Mouse (Mus musculus): ENCODE data around the gene Lzts2. TPM values are rescaled to one million over a fixed set of nuclear protein-coding genes. Genes with fewer than 3 reads are reported as not detected.
"Not testable (repeated sequence)": the region's sequence is repeated elsewhere in the genome, so short reads cannot be mapped to it uniquely, and the experiment has no call there.

Lzts2 gene
- total RNA-seq, 2 experiments from 2014 or later: 19.2 to 22.9 TPM

DNA sequence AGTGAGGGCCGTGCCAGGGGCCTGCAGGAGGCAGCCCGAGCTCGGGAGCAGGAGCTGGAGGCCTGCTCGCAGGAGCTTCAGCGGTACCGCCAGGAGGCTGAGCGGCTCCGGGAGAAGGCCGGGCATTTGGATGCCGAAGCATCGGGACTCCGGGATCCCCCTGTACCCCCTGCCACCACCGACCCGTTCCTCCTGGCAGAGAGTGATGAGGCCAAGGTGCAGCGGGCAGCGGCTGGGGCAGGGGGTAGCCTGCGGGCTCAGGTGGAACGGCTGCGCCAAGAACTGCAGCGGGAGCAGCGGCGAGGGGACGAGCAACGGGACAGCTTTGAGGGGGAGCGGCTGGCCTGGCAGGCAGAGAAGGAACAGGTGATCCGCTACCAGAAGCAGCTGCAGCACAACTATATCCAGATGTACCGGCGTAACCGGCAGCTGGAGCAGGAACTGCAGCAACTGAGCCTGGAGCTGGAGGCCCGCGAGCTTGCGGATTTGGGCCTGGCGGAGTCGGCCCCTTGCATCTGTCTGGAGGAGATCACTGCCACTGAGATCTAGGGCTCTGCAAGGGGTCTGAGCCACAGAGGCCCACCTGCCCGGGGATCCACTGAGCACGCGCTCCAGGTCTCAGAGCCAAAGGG is 11.8 kb downstream of the Lzts2 start:
- DNase-seq: no peak

DNA sequence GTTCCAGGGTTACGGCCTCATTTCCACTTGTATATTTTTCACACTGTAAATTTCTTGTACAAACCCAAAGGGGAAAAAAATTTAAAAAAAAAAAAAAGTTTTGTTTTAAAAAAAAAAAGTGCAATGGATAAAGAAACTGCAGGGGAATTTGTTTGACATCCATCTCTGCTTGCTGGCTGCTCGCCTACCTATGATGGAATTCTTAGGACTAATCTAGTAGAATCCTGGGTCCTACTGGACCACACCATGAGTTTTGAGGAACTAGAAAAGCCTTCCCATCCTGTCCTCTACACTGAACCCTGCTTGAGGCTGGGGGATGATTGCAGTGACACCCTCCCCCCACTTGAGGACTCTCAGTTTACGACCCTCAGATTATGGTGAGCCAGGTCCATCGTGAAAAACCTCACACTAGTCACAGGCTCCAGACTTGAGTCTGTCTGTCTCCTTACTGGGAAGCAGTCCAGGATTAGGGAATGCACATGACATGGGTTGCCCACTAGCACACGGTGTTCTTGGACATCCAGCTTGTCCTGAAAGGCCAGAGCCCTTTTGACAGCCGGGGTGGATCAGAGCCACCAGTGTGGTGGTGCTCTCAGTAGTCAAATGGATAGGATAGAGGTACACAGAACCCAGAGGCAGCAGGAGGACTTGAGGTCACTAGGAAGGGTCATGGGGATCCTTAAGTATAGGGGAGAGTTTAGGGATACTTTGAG is 12.9 kb downstream of the Lzts2 start:
- DNase-seq: peak; percentile 69

DNA sequence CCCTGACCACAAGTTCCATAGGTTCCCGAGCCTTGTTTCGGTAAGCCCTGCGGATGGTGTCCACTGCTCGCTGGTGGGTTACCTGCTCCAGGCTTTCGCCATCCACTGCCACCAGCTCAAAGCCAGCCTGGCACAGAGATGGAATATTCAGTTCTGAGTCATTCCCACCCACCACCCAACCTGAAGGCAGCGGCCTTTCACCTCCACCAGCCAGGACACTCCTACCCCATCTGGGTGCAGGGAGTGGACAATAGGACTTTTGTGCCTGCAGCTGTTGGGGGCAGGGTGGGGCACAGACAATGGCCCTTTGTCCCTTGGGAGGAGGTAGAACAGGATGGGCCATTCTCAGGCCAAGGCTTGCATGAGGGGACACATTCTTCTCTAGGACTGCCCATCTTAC is 13.6 kb downstream of the Lzts2 start:
- DNase-seq: no peak

DNA sequence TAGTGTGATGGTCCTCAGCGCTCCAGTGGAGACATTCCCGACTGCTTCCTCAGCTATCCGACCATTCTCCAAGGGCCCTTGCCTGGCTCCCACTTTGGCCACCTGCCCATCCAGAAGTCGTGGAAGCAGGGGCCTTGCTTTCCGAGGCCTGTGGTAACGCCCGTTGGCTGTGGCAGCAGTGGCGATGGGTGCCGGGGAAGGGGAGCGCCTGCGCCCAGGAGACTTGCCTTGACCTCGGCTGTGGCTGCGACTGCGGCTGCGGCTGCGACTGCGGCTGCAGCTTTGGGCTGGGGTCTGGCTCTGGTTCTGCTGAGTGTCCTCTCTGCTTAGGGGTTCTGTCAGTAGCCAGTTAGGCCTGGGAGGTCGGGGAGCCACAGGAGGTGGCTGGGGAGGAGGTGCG is 14.5 kb downstream of the Lzts2 start:
- DNase-seq: no peak

DNA sequence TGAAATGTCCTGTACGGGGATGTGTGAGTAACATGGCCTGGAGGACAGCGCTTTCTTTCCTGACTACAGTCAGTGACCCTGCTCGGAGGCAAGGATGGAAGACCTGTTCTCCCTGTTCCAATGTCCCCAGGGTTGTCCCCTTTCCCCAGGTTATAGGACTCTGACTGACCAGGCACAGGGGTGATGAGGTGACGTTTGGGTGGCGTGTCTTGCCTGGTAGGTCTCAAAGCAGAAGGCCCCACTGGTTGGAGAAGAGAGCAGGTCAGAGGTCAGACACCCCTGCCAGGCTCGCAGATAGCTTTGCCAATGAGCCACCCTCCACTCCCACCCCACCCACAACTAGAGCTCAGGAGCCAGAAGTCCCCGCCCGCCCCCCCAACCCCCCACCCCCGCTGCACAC is 15.4 kb downstream of the Lzts2 start:
- DNase-seq: no peak

DNA sequence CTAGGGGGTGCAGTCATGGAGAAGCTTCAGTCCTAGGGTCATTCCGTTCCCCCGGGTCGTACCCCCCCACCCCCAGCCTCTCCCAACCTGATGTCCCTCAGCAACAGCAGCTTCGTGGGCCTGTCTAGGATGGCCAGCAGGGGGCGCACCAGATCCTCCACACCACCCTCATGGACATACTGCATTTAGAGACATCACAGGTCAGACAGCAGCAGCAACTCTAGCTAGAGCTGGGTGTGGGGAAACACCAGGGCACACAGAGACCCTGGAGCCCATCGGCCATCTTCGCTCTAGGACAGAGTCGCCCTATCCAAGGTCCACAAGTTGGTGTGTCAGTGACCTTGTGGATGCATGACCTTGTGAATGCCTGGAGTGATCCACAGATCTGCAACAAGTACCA is 15.9 kb downstream of the Lzts2 start:
- peak; percentile 58 for DNase-seq

DNA sequence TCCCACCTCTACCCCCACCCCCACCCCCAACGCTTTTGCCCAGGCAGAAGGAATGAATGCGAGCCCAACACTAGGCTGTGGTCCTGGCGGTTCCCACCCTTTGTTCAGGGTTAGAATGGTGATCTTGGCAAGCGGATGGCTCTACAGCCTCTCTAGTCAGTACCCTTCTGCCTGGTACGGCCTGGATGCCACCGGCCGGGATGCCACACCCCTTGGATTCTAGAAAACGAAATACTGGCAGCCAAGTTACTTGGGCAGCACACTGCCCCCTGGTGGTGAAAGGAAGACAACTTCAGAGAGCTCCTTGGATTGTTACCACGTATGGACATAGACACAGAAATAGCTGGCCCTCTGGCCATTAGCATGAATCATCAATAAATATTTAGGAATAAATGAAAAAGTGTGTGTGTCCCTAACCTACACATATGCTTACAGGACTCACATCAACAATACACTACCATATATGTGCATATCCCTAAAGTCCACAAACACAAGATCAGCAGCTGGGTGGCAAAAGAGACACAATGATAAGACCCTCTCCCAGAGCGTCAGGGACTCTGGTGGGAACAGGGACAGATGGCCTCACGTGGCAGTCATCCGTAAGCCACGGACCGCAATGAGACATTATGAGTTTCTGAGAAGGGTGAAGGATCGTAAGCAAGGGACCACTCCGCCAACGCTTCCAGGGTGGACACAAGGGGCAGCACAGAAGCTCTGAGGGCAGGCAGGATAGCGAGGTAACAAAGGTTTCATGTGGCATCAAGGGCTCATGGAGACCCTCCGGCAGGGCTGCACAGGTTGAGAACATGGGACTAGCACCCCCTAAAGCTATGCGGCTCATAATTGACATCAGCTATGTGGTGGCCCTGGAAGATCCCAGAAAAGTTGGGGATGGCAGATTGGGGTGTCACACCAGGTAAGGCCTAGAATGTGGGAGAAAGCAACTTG is 16.8 kb downstream of the Lzts2 start:
- DNase-seq: peak; percentile 69

DNA sequence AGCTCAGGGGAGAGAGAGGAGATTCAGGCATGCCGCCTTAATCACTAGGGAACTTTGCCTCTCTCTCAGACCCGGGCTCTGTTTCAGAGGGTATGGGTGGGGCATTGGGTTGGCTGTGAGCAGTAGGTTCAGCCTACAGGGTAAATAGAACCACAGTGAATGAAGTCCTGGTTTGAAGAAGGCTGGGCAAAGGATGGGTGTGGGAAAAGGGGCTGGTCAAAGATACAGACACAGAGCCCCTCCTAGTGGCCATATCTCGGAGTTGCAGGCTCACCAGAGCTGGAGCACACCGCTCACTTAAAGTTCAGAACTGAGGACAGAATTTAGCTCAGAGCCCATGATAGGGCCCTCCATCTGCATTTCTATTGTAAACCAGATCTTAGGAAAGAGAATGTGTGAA is 17.6 kb downstream of the Lzts2 start:
- DNase-seq: peak; percentile 70

DNA sequence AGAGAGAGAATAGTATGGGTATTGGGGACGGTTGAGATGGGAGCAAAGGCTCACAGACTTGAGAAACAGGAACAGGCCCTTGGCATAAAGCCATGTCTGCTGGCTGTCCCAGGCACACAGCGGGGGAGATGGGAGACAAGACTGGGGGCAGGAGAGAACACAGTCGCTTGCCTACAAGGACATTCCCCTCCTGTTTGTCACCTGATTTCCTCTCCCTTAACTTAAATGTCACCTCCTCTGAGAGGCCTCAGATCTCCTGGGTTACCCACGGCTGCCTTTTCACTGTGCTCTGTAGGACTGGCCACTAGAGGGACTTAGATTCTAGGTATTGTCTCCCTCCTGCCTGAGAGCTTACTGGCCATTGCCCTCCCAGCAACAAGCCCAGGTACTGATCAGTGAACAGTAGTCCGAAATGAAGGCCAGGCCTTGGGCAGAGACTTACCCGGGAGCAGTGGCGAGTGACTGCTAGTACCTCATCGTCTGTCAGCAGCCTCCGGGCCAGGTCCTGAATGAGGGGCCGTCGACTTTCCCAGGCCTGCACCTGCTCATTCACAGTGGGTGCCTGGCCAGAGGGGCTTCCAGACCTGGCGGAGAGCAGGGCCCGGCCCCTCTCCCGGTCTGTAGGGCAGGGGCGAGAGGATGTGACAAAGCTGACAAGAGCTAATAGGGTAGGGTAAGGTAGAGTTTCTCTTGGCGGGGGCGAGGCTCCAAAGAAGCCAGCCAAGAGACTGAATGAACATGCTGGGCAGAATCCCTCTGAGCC is 18.5 kb downstream of the Lzts2 start:
- DNase-seq: no peak

DNA sequence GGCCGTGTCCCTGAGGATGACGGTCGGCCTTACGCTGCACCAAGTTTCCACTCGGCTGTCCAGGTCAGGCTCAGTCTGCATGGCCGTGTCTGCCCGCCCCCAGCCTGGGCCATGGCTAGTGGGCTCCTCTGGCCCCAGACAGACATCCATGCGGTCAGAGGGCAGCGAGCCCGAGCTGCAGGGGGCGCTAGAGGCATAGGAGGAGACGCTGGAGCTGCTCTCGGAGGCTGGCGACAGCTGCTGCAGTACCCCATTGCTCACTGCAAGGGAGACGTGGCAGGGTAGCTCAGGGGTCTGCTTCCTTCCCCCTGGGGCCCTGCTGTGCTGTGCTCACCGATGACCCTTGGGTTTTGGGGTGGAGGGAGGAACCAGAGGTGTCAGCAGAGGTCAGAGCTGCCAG is 22.7 kb downstream of the Lzts2 start:
- DNase-seq: peak; percentile 66

DNA sequence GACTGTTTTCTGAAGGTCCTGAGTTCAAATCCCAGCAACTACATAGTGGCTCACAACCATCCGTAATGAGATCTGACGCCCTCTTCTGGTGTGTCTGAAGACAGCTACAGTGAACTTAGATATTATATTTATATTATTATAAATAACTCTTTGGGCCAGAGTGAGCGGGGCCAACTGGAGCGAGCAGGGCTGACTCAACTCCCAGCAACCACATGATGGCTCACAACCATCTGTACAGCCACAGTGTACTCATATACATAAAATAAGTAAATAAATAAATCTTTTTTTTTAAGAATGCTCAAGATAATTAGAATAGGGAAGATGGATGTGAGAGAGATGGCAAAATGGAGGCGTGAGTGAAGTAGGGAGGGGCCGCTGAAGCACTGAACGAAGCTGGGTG is 24.0 kb downstream of the Lzts2 start:
- DNase-seq: not testable (repeated sequence)

DNA sequence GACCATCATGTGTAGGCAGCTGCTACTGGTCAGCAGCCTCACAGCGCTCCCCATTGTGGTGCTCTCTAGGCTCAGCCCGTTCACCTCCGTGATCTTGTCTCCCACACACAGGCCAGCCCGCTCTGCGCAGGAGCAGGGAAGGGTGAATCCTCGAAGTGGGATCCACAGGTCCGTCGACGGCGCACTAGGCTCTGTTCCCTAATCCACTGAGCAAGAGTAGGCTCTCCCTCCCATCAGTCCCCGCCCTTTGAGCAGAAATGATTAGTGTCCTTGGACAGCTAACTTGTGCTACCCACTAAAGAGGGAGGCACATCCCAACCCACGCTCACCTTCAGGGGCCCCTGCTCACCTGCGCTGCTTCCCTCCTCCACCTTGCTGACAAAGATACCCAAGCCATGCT is 26.0 kb downstream of the Lzts2 start:
- DNase-seq: no peak

DNA sequence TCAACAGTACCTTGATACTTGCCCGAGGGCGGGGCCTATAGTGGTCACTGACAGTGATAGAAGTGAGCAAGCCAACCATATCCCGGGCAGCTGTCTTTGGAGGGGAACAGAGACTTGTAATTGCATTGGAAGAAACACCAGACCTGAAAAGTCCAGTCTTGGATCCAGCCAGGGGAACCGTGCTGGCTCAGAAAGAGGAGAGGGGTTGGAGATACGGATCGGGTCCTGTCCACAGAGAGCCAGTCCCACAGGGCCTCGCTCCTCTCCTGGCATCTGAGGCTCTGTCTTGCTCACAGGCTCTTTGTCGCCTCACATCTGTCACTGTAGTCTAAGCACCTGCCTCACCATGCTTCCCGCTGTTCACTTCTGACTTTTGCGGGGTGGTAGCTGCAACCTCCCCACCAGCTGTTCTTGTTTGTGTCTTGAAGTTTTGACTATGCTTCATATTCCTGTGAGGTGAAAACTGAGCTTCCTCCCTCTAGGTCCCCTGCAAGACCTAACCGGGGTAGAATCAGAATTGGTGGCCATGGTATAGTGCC is 30.2 kb downstream of the Lzts2 start:
- DNase-seq: no peak

DNA sequence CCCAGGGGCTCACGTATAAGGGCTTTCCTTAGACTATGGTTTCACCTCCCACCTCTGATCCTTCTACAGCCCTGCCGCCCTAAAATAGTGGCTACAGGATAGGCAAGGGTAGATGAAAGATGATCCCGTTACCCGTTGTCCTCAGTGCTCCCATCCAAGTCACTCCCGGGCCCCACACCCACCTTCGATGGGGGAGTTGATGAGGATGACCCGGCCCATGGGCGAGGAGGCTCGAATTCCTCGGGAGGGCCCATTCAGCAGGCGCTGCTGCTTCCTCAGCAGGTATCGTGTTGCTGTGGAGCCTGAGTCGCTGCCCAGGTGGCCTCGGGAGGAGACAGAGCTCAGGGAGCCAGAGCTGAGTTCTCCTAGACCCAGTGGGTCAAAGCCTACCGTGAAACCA is 31.0 kb downstream of the Lzts2 start:
- peak; percentile 80 for DNase-seq

DNA sequence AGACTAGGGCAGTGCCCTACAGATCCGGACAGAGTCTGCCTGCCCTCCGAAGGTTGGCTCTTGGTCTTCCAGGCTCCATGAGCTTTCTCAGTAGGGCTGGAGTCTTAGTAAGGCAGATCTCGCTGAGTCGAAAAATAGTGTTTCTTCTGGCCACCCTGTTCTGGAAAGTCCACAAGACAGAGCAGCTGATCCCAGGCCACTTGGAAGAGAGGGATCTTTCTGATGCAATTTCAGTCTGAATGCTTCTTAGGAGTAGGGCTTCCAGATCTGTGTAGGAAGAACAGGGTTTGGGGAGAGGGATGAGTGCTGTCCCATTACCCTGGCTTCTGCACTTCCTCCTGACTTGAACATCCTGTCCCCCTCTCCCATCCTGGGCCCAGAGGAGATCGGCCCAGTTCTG is 31.4 kb downstream of the Lzts2 start, which contains the start of gene Pdzd7:
TSS of gene Pdzd7 (minus strand) at position 67 of the 400 bp plus-strand sequence.
- no peak for DNase-seq

DNA sequence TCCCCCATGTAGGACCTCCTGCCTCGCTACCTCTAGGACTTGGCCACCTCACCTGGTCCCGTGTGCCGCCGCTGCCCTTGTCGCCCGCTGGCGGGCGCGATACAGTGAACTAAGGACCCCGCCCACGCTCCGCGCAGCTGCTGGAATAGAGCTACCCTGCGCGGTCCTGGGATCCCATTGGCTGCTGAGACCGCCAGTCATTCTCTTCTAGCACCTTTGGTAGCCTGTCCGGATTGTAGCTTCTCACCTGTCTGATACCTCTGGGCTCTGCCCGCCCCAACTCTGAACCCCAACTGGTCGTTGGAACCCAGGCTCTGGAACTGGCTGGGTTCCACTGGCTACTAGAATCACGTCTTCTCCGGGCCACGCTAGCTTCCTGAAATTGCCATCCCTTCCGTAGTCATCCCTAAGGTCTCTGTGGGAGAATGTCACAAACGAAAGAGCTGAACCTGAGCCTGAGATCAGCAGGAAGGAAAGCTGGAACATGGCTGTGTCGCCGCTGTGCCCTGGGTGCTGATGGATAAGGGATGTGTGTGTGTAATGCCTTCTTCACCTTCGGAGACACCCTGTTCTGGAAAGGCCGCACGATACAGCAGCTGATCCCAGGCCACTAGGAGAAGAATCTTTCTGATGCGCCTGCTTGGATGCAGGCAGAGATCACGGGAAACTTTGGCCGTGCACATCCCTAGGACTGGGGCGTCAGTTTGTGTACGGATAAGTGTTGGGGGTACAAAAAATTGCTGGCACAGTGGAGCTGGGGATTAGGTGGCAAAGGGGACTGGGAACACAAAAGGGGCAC is 32.5 kb downstream of the Lzts2 start:
- DNase-seq: peak; percentile 85

DNA sequence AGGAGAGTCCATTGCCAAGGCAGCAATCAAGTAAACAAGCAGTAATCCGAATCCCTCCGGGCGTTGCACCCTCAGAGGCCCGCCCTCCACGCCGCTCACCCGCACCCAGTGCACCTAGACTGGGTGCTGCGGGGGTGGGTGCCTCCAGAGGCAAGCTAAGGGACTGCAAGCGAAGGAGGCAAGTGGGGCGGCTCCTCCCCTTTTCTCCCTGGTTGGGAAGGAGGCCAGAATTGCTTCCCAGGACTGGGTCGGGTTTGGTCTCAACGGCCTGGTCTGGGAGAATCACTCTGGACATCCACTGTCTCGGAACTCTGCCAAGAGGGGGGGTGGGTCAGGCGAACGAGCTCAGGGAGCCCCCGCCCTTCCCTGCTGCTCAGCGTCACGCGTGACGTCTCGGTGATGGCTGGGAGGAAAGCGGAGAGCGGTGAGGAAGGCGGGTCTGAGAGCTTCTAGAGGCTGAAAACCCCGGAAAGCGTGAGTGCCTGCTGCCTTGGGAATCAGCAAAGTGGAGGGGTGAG is 33.3 kb downstream of the Lzts2 start, which contains the start of gene Sfxn3:
TSS of gene Sfxn3 (plus strand) at position 87 of the 518 bp plus-strand sequence.
- DNase-seq: peak; percentile 95

DNA sequence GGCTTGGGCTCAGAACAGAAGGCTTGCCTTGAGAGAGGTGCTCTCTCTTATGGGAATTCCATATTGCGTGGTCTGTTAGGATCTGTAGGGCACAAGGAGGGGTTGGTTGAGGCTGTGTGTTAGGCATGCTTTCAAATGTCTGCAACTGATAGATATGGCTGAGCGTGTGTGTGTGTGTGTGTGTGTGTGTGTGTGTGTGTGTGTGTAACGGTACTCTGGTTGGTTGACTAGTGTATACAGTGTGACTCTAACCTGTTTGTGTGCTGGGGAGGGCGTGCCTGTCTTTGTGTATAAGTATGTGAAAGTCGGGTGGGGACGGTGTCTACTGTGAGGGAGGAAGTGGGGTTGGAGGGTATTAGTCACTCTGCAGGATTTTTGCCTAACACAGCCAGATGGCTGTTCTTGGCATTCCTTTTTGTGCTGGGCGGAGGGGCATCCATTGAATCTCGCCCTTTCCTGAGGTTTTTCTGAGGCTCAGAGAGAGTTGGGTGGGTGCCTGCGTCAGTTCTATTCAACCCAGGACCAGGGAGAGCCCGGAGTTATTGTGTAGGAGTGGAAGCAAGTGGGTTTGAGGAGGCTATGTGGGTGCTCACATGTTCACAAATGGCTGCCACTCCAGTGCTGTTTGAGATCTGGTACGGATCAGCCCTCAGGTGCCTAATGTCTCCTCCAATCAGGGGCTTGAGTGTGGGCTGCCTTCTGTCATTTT is 33.9 kb downstream of the Lzts2 start:
- DNase-seq: peak; percentile 70

DNA sequence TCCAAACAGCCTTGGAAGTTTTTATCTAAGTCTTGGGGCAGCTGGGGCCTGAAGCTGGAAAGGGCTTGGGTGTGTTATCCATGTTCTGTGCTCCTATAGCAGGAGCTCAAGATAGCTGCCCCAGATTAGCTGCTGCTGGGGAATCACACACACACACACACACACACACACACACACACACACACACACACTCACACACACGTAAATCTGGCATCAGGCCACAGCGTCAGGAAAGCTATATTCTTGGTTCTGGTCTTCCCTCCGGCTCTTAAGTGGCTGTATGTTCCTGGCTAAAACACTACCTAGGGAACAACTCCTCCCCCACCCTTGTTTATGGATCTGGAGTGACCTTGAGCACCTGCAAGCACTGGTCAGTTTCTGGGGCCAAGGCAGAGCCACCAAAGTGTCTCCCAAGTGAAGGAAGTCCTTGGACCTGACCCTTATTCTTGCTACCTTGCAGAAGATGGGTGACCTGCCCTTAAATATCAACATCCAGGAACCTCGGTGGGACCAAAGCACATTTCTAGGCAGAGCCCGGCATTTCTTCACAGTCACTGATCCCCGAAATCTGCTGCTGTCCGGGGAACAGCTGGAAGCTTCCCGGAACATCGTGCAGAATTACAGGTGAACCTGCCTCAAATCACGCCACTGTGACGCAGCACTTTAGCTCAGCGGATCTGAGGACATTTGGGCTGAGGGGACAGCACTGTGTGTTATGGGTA is 34.6 kb downstream of the Lzts2 start:
- no peak for DNase-seq

Data from gastrocnemius, postnatal 25 days (tissue).